Mouse (Mus musculus): ENCODE measurements around the gene Tspo2.

Tspo2 gene

DNA sequence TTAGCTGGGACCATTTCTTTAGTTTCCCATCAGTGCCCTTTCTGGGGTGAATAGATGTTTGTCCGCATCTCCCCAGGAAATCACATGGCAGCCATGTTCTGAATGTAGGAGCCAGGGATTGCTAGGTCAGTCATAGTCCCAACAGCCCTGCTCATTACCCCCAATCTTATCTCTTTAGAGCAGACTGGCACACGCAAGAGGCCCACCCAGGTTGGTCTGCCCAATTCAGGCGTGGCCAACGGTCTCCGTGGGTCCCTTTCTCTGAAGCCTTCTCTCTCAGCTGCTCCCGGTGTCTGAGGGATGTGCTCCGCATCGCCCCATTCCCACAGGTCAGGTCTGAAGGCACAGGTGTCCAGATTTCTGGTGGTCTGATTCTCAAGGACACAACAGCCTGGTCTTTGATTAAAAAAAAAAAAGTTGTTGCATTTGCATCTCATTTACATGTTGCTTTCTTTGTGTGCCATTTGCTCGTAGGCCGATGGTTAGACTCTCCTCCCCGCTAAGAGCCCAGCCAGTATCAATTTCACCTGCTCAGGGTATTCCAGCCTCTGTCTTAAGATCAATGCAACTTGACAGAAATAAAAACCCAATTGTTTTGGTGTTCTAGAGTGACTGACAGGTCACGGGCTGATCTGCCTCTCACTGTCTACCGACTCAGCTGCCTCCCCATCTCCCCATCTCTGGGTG, 513 bp downstream of the Tspo2 start:
- DNase-seq (ENCODE audit: low spot score) = no peak

DNA sequence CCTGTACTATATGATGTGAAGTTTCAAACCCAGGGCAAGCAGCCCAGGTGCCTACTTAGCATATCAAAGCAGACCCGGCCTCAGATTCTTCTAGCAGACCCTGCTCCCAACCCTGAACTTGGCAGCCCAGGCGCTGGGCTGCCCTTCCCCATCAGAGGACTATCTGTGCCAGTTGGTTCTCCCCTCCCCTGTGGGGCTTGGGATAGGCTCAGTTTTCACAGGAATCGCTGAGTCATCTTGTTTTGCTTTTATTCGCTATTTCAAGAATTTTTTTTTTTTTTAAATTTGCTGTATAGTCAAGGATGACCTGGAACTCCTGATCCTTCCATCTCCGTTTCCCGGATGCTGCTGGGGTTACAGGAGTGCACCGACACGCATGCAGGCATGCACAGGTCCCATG, 3.6 kb downstream of the Tspo2 start:
- DNase-seq (ENCODE audit: low spot score) = no peak

DNA sequence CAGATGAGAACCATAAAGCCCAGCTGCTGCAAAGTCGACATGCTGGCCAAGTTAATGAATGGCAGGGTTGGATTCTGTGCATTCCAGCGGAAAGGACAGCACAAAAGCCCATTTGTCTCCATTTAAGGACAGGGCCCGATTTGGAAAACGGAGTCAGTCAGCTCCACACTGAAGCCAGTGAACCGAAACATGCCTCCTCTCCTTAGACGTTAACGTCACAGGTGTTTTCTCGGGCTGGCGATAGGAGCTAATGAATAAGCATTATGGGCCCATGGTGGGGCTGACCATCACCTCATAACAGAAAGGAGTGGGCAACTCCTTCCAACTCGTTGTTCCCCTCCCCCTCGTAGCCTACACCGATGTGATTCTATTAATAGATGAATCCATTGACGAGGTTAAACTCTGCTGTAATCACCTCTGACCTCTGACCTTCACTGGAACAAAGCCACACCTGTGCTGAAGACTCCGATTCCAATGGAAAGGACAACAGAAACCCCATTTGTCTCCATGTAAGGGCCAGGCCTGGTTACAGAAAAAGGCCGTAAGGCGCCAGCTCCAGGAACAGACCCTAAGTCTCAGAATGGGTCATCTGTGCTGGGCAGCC, 7.7 kb downstream of the Tspo2 start:
- no peak for DNase-seq (ENCODE audit: low spot score)

DNA sequence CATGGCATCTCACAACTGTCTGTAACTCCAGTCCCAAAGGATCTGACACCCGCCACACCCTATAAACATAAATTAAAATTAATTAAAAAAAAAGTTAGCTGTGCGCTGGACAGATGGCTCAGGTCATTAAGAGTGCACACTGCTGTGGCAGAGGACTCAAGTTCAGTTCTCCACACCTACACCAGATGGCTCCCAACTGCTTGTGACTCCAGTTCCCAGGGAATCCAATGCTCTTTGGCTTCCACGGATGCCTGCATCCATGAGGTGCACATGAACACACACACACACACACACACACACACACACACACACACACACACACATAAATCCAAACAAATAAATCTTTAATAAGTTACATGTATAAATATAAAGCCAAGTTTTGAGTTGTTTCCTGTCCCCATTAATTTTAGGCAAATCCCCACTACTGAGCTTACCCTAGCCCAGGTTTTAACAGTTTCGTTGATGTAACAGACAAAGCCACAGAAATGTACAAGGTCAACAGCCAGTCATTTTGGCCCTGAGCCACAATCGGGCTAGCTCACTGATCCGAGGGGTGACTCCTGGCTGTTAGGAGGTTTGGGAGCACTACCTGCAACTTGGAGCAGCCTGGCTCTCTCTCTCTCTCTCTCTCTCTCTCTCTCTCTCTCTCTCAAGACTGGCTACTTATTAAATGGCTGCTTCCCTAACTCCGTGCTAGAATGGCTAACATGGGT, 8.4 kb downstream of the Tspo2 start:
- DNase-seq (ENCODE audit: low spot score) = no peak

DNA sequence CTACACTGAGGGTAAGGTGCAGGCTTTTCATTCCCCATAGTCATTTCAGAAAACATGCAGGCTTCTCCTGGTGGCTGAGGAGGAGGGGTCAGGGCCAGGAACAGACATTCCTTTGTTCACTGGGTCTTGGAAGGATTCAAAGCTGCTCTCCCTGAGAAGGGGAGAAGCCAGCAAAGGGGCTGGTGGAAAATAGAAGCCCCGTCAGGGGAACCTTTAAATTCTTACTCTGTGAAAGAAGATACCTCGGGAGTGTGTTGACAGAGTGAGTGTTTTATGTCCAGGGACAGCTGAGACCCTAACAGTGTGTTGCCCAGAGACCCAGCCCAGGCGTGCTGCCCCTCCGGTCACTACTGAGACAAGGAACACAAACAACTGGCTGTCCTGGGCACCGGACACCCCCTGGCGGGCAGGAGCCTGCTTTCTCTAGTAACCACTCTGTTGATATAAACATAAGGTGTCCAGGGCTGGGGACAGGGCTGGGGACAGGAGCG, 13.9 kb downstream of the Tspo2 start:
- no peak for DNase-seq (ENCODE audit: low spot score)

DNA sequence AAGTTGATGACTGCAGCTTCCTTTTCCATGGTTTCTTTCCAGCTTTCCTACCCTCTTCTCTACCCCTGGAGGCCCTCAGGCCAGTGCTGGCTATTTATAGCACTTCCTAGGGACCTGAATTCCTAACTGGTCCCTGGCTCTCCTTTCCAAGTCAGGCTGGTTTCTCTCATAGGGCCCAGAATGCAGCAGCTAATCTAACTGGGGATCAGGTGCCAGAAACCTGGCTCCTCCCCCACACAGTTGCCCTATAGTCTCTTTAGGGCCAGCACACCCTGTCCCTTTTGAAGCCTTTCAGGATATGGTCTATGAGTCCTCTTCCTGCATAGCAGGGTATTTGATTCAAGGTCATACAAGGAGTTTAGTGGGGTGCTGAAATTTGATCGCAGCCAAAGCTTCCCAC, 14.8 kb downstream of the Tspo2 start:
- DNase-seq (ENCODE audit: low spot score) = no peak

DNA sequence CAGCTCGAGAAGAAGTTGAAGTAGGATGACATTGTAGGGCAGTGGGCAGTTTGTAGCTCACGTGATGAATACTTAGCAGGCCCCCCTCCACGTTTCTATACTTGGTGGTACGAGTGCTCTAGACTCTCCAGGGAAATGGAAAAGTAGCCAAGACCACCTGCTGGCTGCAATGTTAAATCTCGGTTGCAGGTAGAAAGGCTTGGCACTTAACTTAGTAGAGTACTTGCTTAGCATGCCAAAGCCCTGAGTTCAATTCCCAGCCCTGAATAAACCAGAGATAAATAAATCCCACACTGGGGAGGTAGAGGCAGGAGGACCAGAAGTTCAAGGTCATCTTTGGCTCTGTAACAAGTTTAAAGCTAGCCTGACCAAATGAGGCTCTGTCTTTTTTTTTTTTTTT, 16.8 kb downstream of the Tspo2 start:
- DNase-seq (ENCODE audit: low spot score) = no peak

DNA sequence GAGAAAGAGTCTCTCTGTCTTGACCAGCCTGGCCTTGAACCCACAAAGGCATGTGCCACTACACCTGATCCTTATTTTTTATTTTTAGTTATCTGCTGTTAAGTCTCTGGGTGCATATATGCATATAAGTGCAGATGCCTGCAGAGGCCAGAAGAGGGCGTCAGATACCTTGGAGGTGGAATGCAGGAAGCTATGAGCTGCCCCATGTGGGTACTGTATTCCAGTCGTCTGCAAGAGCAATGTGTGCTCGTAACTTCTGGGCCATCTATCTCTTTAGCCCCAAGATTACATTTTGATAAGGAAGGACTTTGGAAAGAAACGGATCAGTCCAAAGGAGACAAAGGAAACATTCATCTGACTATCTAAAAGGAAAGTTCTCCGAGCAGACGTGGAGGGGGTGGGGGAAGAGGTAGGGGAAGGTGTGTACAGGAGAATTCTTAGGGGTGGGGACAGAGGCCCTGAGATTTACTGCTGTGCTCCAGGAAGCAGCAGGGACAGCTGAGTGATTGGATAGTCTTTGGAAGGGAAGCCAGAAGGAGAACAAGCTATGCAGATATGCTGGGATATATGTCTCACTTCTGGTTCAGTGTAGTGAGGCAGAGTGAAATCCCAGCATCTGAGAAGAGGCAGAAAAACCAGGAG, 17.5 kb downstream of the Tspo2 start:
- no peak for DNase-seq (ENCODE audit: low spot score)

DNA sequence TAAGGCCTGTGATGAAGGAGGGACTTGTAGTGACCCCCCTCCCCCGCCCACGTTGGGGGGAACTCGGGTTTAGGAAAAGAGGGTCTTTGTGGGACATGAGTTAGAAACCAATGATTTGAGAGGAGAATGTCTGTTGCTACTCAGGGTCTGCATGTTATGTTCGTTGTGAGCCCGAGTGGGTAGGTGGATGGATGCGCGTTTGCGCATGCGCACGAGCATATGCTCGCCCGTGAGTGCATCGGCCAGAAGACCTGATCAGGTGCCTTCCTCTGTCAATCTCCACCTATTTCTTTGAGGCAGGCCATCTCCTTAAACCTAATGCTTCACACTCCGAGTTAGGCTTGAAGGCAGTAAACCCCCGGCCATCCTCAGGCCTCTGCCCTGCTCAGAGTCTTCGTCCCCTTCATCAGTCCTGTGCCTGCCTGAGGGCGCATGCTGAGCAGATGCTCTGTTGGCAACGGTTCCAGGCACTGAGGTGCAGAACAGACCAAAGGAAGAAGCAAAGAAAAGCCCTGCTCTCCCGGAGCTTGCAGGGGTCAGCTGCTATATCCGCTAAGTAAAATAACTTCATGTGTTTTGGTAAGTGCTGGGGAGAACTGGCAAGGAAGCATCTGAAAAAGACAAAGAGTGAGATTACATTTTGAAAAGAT, 18.2 kb downstream of the Tspo2 start:
- no peak for DNase-seq (ENCODE audit: low spot score)

DNA sequence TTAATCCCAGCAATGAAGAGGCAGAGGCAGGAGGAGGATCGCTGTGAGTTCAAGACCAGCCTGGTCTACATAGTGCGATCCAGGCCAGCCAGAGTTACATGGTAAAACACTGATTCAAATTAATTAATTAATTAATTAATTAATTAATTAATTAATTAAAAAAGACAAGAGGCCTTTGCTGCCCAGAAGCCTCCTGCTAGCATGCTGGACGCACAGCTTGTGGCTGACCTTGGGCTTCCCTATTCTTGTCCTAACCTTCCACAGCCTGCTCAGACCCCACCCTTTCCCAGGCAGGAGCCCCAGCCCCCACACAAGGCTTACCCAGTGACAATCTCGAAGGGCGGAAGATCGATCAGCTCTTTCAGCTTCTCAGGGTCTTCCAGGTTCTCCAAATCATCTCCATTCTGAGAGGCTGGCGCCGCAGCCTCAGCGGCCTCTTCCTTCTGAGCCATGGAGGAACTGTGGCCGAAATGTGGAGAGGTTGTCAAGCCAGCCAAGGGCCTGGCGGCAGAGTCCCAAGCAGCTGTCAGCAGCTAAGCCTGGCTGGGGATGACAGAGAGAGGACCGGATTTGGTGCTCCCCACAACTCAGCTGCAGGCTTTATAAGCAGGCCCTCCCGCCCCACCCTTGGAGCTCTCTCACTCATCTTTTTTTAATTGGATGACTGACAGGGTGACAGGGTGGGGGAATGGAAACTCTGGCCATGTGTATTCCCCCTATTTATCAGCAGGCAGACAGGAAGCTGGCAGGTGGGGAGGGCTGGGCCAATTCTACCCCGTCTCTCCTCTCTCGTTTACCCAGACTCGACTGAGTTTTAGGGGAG, 19.0 kb downstream of the Tspo2 start, which contains the start of gene Apobec2:
Gene Apobec2, minus strand, starts transcription at position 773 of the 823 bp plus-strand sequence.
- DNase-seq (ENCODE audit: low spot score) = no peak

DNA sequence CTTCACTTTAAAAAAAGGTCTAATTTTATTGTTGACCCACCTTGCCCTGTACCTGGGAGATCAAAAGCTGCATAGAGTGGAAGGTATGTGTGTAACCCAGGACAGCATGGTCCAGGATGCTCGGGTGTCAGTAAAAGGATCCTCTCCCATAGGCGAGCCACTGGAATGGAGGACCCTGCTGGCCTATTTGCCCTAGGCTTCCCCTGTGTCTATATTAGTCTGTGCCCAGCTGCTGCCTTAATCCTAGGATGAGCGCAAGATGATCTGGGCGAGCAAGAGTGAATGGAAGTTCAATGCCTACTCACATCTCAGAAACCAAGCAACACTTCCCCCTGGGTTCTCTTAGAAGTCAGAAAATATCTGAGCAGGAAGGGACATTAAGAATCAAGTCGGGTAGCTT, 20.3 kb downstream of the Tspo2 start:
- no peak for DNase-seq (ENCODE audit: low spot score)

DNA sequence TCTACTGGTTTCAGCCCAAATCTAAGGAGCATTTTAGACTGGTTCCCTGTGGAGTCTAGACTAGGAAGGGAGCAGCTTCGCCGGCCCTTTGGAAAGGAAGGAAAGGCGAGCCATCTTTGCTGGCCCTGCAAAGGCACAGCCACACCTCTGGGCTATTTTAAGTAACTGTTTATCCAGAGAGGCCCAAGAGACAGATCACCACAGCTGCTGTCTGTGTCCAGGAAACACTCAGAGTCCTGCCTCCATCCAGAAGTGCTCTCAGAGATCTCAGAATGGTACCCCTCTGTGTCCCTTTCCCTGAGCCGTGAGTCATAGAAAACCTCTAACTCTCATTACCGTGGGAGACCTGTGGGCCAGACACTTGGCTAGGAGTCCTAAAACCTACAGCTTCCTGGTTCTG, 20.9 kb downstream of the Tspo2 start:
- DNase-seq (ENCODE audit: low spot score) = no peak

DNA sequence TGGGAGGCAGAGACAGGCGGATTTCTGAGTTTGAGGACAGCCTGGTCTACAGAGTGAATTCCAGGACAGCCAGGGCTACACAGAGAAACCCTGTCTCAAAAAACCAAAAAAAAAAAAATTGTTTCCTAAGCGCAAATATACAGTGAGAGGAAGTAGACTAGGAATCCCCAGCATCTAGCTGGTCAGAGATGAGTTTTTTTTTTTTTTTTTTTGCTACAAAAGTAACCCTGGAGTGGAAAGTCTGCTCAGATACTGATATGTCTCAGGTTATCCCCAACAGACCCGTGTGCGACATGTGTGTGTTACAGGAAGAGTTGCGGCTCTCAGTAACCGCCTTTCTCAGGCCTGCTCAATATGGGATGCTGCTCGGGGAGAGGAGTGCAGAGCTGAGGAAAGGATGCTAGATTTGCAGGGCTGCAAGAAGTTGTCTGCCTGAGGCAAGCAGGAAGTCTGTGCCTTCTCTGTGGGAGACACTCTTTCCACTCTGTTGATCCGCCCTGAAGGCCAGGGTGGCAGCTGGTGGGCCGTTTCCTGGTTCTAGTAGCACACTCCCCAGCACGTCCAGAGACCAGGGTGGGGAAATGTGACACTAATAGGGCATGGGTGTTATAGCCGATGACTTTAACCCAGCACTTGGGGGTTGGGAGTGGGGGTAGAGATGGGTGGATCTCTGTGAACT, 23.3 kb downstream of the Tspo2 start:
- DNase-seq (ENCODE audit: low spot score) = no peak

DNA sequence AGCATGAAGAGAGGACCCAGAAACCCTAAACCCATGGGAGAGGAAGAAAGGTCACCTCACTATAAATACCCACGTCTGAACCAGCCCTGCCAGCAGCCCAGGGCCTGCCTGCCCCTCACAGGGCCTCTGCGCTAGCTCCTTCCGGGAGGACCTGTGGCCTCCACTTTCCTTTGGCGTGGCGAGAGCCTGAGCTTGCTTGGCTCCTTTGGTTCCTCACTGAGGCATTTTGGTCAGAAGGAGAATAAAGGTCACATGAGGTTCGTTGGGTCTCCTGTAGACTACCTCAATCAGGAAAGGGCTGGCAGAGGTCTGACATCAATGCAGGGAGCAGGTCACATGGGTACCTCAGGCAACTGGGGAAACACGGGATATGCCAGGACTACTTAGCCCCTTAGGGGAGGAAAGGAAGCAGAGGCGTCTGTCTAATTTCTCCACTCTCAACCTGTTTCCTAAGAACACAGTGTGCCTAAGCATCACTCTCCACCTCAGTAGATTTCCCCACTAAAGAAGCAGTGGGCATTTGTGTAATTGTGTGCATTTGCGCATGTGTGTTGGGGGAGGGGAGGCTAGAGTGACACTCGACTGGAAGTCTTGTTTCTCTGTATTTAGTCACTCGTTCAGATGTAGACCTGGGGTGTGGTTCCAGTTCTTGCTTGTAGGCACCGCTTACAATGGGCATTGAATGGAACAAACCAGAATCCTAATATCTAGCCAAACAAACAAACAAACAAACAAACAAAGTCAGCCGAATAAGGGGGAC, 24.2 kb downstream of the Tspo2 start:
- no peak for DNase-seq (ENCODE audit: low spot score)

DNA sequence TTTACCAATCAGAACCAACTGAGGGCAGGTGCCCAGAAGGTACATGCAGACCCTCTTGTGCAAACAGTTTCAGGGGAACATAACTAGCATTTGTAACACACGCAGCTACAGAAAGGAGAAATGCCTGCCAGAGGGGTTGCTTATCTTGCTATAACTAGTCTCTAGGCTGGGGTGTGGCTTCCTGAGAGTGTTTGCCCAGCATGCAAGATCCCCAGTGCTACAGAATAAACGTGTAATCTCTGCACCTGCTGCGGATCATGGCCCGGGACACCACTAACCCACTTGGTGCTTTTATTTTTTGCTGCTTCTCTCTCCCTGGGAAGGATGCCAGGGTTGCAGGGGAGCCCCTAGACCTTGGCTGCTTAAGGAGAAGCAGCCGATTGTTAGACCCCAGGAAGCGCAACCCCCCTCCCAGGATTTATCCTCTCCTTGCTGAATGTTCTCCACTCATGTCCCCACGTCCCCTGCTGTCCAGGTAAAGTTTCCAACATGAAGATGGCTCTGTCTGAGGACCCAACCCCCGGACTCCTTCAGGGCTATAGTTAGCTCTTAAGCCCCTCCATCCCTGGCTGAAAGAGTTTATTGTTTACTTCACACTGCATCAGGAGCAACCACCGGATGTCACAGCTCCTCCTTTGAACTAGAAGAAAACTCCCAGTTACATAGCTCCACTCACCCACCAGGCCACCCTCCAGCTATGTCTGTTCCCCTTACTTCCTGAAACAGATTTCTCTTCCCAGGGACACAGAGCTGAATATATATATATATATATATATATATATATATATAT, 25.3 kb downstream of the Tspo2 start:
- no peak for DNase-seq (ENCODE audit: low spot score)

DNA sequence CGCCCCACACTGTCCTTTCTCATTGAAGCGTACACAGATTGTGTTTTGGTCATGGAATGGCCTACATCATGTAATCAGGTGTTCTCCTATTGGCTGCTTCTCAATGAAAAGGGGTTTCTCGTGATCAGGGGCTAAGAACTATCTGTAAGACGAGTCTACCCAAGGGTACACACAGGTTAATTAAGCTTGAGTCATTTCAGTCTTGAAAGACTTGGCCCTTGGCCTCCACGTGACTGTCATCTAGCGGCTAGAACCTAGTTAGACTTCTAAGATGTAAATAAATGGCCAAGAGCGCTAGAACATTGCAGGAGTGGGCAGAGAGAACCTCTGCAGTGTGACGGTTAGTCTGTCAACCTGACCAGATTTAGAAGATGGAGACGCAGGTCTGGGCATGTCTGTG, 27.1 kb downstream of the Tspo2 start:
- DNase-seq (ENCODE audit: low spot score) = no peak

DNA sequence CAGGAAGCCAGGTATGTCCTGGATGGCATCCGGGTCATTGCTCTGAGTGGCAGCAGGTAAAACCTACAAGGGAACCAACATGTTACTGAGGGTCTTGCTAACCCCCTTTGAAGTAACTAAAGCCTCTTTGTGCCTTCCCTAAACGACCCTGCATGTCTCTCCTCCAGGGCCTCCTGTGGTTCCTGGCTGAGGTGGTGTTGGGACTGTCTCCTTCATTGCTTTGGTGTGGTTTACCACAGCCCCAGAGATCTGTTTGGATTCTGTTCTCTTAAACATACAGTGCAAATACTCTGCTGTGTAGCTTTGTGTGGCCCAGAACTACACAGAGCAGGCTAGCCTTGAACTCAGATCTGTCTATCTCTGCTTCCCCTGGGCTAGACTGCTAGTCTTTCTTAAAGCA, 31.8 kb downstream of the Tspo2 start:
- no peak for DNase-seq (ENCODE audit: low spot score)

DNA sequence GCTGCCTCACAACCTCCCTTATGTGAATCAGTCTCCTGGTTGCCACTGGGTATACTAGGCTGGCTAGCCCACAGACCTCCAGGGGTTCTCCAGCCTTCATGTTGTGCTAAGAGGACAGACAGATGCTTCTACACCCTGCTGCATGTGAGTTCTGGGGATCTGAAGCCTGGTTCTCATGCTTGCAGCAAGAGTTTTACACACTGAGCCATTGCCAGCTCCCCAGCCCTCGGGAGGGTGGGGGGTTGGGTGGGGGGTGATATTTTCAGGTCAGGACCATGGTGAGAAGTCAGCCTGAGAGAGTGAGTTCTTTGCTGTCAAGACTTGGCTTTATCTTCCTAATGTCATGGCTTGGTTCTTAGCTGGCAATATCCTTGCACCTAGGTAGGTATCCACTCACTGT, 32.5 kb downstream of the Tspo2 start:
- DNase-seq (ENCODE audit: low spot score) = no peak

DNA sequence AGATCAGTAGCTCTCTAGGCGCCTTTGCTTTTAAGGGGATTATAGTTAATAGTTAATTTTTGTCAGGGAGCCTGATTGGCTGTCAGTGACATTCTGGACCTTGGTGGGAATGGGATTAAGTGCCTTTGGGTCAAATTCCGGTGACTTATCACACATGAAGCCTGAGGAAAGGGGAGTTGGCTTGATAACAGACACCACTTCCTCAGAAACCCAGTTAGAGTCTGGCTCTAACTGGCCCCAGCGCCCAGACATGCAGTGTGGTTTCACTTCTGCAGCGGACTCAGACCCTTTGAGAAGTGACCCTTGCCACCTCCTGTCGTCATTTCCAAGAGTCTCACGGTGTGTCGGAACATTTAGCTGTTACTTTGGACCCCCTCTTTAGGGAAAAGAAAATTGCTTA, 33.1 kb downstream of the Tspo2 start:
- DNase-seq (ENCODE audit: low spot score) = no peak

Measured in ovary, adult 18-20 months (tissue).